Mouse (Mus musculus): ENCODE results near the gene Cmtr1. TPM values are rescaled to one million over a fixed set of nuclear protein-coding genes. Genes with fewer than 3 reads are reported as not detected.

The Cmtr1 gene
- polyA plus RNA-seq (2015; fragmentation: Nextera tagmentation; extraction: Ambion mirVana) = 97.3 and 132 TPM in 2 replicates

DNA sequence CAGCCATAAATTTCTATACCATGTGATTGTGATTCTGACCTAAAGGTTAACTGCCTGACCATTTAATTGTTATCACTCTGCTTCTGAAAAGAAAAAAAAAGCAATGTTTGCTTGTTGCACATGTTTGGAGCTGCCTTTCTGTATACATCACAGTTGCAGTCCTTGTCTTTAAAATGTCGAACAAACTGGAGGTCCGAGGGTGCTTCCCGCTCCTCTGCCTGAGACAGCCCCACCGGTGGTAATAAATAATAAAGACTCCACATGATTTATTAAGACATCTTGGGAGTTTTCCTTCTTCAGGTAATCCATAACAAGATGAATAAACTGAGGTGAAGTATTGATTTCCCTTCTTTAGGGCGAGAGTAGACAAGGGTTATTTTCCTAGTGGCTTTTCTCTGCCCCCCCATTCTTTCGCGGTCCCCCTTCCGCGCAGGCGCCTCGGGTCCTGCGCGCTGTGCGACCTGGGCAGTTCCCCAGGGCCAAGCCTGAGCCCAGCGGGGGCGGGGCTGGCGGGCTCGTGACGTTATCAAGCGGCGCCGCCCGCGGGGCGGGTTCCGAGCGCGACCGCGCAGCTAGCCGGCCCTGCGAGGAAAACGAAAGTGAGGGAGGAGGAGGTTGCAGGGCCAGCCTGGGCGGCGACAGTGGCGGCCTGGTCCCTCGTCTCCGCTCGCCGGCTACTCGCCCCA is at the start of gene Cmtr1:
TSS of gene Cmtr1 (plus strand) at position 520 of the 686 bp plus-strand sequence.

DNA sequence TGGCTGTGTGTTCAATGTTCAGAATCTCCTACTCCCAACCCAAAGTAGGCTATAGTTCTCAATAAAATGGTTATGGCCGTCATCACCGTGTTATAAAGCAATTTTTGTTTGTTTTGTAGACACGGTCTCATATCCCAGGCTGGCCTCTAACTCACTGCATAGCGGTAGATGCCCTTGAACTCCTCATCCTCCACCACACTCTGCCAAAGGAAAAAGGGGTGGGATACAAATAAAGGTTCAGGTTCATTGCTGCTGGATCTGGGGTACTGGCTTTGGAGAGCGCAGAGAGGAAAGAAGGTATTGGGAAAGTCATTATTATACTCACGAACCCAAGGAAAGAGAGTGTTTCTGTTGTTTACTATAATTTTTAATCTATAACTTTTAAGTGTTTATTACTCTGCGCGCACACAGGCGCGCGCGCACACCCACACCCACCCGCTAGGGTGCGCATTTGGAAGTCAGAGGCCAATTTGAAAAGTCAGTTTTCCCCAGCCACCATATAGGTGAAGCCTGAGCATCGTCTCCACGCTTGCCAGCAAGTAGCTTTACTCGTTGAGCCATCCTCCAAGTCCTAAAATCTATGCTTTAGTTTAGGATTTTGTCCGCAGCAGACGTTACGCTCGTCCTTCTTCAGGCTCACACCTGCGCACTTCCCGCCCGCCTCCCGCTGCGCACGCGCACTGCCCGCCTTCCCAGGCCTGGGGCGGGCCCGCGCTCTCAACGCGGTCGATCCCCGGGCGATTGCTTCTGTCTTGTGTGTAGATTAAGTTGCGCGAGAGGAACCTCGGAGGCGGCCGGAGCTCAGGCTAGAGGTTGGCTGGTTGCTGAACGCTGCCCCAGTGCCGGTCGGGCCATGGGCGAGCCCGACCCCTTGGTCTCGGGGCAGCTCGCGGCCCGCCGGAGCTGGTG is 46.0 kb upstream of the Cmtr1 start, which contains the start of the genes Rnf8 and Gm28043:
TSS of gene Rnf8 (plus strand) at position 676 of the 909 bp plus-strand sequence.
TSS of gene Gm28043 (plus strand) at position 762 of the 909 bp plus-strand sequence.

DNA sequence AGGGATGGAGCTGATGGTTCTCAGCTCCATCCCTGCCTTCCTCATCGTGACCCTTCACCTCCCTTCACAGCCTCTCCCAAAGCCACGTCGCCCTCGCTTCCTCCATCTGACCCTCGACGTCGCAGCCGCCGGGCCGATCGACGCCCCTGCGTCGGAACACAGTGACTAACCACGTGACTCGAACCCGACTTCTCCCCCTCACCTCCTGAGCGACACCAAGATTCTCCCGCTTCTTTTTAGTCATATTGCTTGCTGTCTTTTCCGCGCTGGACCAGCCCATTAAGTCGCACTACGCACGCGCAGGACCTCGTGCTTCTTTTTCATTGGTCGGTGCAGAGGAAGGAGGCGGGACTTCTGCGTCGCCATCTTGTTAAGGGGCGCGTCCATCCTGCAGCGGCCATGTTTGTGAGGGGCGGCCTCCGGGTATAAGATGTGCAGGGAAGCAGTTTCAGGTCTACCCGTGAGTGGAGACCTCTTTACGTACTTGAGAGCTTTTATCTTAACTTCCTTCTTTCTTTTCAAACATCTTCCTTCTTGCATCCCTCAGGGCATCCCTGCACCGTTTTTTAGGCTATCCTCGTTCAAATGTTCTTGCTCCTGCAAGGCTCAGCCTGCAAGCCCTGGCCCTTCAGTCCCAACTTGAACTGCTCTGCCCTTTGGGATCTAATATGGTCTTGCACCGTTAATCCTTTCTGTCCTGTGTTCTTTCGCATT is 56.5 kb downstream of the Cmtr1 start, which contains the start of gene Ccdc167:
TSS of gene Ccdc167 (minus strand) at position 313 of the 714 bp plus-strand sequence.

Other genes starting within 250 kb of the Cmtr1 start
- 66.6 and 94.8 TPM in 2 replicates for gene Pim1, start 169.8 kb upstream of the Cmtr1 start, polyA plus RNA-seq (2015; fragmentation: Nextera tagmentation; extraction: Ambion mirVana)
- gene Gm17657, start 111.0 kb upstream of the Cmtr1 start, polyA plus RNA-seq (2015; fragmentation: Nextera tagmentation; extraction: Ambion mirVana) = not detected in 2 replicates
- gene Tbc1d22b, start 110.8 kb upstream of the Cmtr1 start, polyA plus RNA-seq (2015; fragmentation: Nextera tagmentation; extraction: Ambion mirVana) = 3.4 and 3.8 TPM in 2 replicates
- gene Tmem217, start 108.2 kb upstream of the Cmtr1 start, polyA plus RNA-seq (2015; fragmentation: Nextera tagmentation; extraction: Ambion mirVana) = 0.20 and 0.51 TPM in 2 replicates
- 44.3 and 50.6 TPM in 2 replicates for gene Rnf8, start 45.8 kb upstream of the Cmtr1 start, polyA plus RNA-seq (2015; fragmentation: Nextera tagmentation; extraction: Ambion mirVana)
- 1.5 and 1.8 TPM in 2 replicates for gene Gm28043, start 45.7 kb upstream of the Cmtr1 start, polyA plus RNA-seq (2015; fragmentation: Nextera tagmentation; extraction: Ambion mirVana)
- gene Ccdc167, start 56.4 kb downstream of the Cmtr1 start, polyA plus RNA-seq (2015; fragmentation: Nextera tagmentation; extraction: Ambion mirVana) = 8.5 and 9.4 TPM in 2 replicates

Measured in spleen, postnatal 0 days (tissue).